Mouse (Mus musculus) gastrocnemius, postnatal 14 days (tissue): Measurements from ENCODE around the gene Tmem130. TPM values are rescaled to one million over a fixed set of nuclear protein-coding genes. Genes with fewer than 3 reads are reported as not detected.
A peak's percentile ranks its signal among the peaks of the same experiment; 100 is the strongest.
"Not testable (repeated sequence)": the region's sequence is repeated elsewhere in the genome, so short reads cannot be mapped to it uniquely, and the experiment has no call there.

Experiments
- DNase-seq: peaks from one replicate; pipeline ENCODE4 v3.0.0; 2021; ENCODE audit warnings: mixed read lengths
- intact Hi-C: fragments of 180-260 bp; cut with DNase I; formaldehyde crosslinking; loops from one replicate; pipeline ENCODE4 v1.15.1; 2025; ENCODE audit warnings: low total_unique reads
- long read RNA-seq, 2 experiments: library from polyadenylated mRNA; stranded (forward); transcript quantifications; one replicate each; pipeline ENCODE4 v2.0.0; 2021
- total RNA-seq, 2 experiments: library from RNA; stranded (reverse); gene quantifications; 2 replicates each; pipeline ENCODE4 v1.2.3; 2021

The Tmem130 gene
- not detected for total RNA-seq
- long read RNA-seq, experiment 1, result 0 reads
- long read RNA-seq, experiment 2, result 0 reads

GRCm38 (mm10) chr5:144761161-144761868 is at the start of gene Tmem130:
TSS of gene Tmem130 (minus strand) at chr5:144761818.
- no peak for DNase-seq
- intact Hi-C loops, result no loop called here

GRCm38 (mm10) chr5:144806931-144807330 is 45.3 kb upstream of the Tmem130 start:
- intact Hi-C loops, result no loop called here

GRCm38 (mm10) chr5:144804181-144804580 is 42.6 kb upstream of the Tmem130 start:
- intact Hi-C loops, result no loop called here
- DNase-seq, result no peak

More at GRCm38 (mm10) chr5:144806931-144807330, 45.3 kb upstream of the Tmem130 start:
- DNase-seq, result no peak

- intact Hi-C loops, result no loop called here
- DNase-seq, result no peak
These were observed 41.4 kb upstream of the Tmem130 start for GRCm38 (mm10) chr5:144803066-144803465.

- no peak for DNase-seq
- intact Hi-C loops, result loop anchor here (10.0 kb wide), 1 partner anchor 188 kb away; no protein-coding TSS in a partner anchor
These were observed 35.5 kb upstream of the Tmem130 start for GRCm38 (mm10) chr5:144797116-144797515.

GRCm38 (mm10) chr5:144794687-144795086 is 33.1 kb upstream of the Tmem130 start:
- intact Hi-C loops, result loop anchor here (10.0 kb wide), 1 partner anchor 190 kb away; no protein-coding TSS in a partner anchor
- no peak for DNase-seq

GRCm38 (mm10) chr5:144793374-144793773 is 31.8 kb upstream of the Tmem130 start:
- intact Hi-C loops, result loop anchor here (10.0 kb wide), 1 partner anchor 191 kb away; no protein-coding TSS in a partner anchor
- no peak for DNase-seq

- intact Hi-C loops, result no loop called here
- DNase-seq, result no peak
These were observed 24.8 kb upstream of the Tmem130 start for GRCm38 (mm10) chr5:144786464-144786863.

- intact Hi-C loops, result no loop called here
- DNase-seq, result no peak
These were observed 19.0 kb upstream of the Tmem130 start for GRCm38 (mm10) chr5:144780654-144781053.

- intact Hi-C loops, result no loop called here
- no peak for DNase-seq
These were observed 11.6 kb upstream of the Tmem130 start for GRCm38 (mm10) chr5:144773231-144773630.

GRCm38 (mm10) chr5:144769067-144769482 is 7.5 kb upstream of the Tmem130 start:
- intact Hi-C loops, result no loop called here
- no peak for DNase-seq

GRCm38 (mm10) chr5:144767911-144768841 is 6.6 kb upstream of the Tmem130 start:
- intact Hi-C loops, result no loop called here
- peak; percentile 91 for DNase-seq

- intact Hi-C loops, result not testable (repeated sequence)
These were observed 5.6 kb upstream of the Tmem130 start, which contains the start of gene Trrap for GRCm38 (mm10) chr5:144767106-144767798. TSS of gene Trrap (plus strand) at chr5:144767732.

GRCm38 (mm10) chr5:144766646-144767045 is 5.0 kb upstream of the Tmem130 start:
- intact Hi-C loops, result no loop called here
- no peak for DNase-seq

More at GRCm38 (mm10) chr5:144767106-144767798, 5.6 kb upstream of the Tmem130 start, which contains the start of gene Trrap:
- DNase-seq, result not testable (repeated sequence)

- intact Hi-C loops, result no loop called here
- DNase-seq, result no peak
These were observed 4.4 kb upstream of the Tmem130 start for GRCm38 (mm10) chr5:144766026-144766425.

- no peak for DNase-seq
- intact Hi-C loops, result no loop called here
These were observed 3.2 kb downstream of the Tmem130 start for GRCm38 (mm10) chr5:144758422-144758821.

- DNase-seq, result no peak
- intact Hi-C loops, result no loop called here
These were observed 4.2 kb downstream of the Tmem130 start for GRCm38 (mm10) chr5:144757402-144757801.

GRCm38 (mm10) chr5:144755191-144755590 is 6.4 kb downstream of the Tmem130 start:
- intact Hi-C loops, result no loop called here
- DNase-seq, result no peak

- DNase-seq, result no peak
These were observed 8.6 kb downstream of the Tmem130 start for GRCm38 (mm10) chr5:144753041-144753440.

More at GRCm38 (mm10) chr5:144753041-144753440, 8.6 kb downstream of the Tmem130 start:
- intact Hi-C loops, result no loop called here
